ENCODE assay signal across 8 mouse cellular contexts in genomic region chr1:120006844-120007790, GRCm38 (mm10). TPM values are rescaled to one million over a fixed set of nuclear protein-coding genes. Genes with fewer than 3 reads are reported as not detected.
DNase-seq lines count a peak whose midpoint lies in the region; ATAC-seq lines count a peak whose summit lies in the region.

TSS of gene Sctr (plus strand) at chr1:120006894.

- H3K9ac ChIP-seq in intestine, embryonic 15.5 days, result peak within 1 kb of the TSS; percentile 30
- H3K9ac ChIP-seq in neural tube, embryonic 12.5 days, result peak within 1 kb of the TSS; percentile 58

- H3K4me2 ChIP-seq in intestine, embryonic 15.5 days (replicated peaks), result peak within 1 kb of the TSS; percentile 83
- H3K4me2 ChIP-seq in neural tube, embryonic 12.5 days (replicated peaks), result peak within 1 kb of the TSS; percentile 80

- WGBS in intestine, embryonic 15.5 days, result 2% methylated on average over 39 of the region's 39 CpGs
- WGBS in neural tube, embryonic 12.5 days, result 1% methylated on average over 39 of the region's 39 CpGs

- peak; percentile 67 for ATAC-seq in intestine, embryonic 15.5 days
- peak; percentile 86 for ATAC-seq in neural tube, embryonic 12.5 days (ENCODE audit: low FRiP score, low read depth)

- no peaks in the 10 kb centered on the region for H3K36me3 ChIP-seq in intestine, embryonic 15.5 days
- no peaks in the 10 kb centered on the region for H3K36me3 ChIP-seq in neural tube, embryonic 12.5 days

- H3K4me1 ChIP-seq in intestine, embryonic 15.5 days (replicated peaks), result peaks cover 11% of the 10 kb centered on the region; the same call in 1 of the 2 replicates
- peaks cover 14% of the 10 kb centered on the region; the same call in 1 of the 2 replicates for H3K4me1 ChIP-seq in neural tube, embryonic 12.5 days

- peaks cover 5% of the 10 kb centered on the region; the same call in 1 of the 2 replicates for H3K27me3 ChIP-seq in intestine, embryonic 15.5 days (replicated peaks)
- H3K27me3 ChIP-seq in neural tube, embryonic 12.5 days (replicated peaks), result peaks cover 21% of the 10 kb centered on the region

- H3K9me3 ChIP-seq in intestine, embryonic 15.5 days, result no peaks in the 10 kb centered on the region
- no peaks in the 10 kb centered on the region for H3K9me3 ChIP-seq in neural tube, embryonic 12.5 days

- peak within 1 kb of the TSS; percentile 36 for H3K4me3 ChIP-seq in intestine, embryonic 15.5 days (replicated peaks)
- peak within 1 kb of the TSS; percentile 37 for H3K4me3 ChIP-seq in neural tube, embryonic 12.5 days

- DNase-seq in kidney, postnatal 4 days, result peak; percentile 43 to 55
- DNase-seq in kidney, postnatal 14 days, result no peak
- peak; percentile 60 for DNase-seq in embryo, embryonic 9.5 days (ENCODE audit: extremely low spot score)
- no peak for DNase-seq in right cerebral cortex, postnatal 14 days
- no peak for DNase-seq in left cerebral cortex, adult 11 months (ENCODE audit: low spot score)
- no peak for DNase-seq in layer of hippocampus, postnatal 36 days

- H3K27ac ChIP-seq in intestine, embryonic 15.5 days, result no peak within 1 kb of the TSS
- H3K27ac ChIP-seq in neural tube, embryonic 12.5 days, result no peak within 1 kb of the TSS

RNA-seq across cellular contexts. Expression of gene Sctr, which starts in this region (rescaled TPM):
- polyA plus RNA-seq in intestine, embryonic 15.5 days (2015; fragmentation: Nextera tagmentation; extraction: Ambion mirVana), result 0.72 and 0.90 TPM in 2 replicates
- polyA plus RNA-seq in neural tube, embryonic 12.5 days (2016; fragmentation: Nextera tagmentation; extraction: Ambion mirVana), result 0.65 and 0.79 TPM in 2 replicates
- total RNA-seq in layer of hippocampus, postnatal 36 days (2021), result 1 to 10 TPM in 1 of 2 experiments, under 1 TPM in 1; 1.00 to 1.6 TPM

Comparison
In these comparisons a context has a peak if more than half of its experiments do, and no peak if none do; other contexts are left out.
1. DNase-seq: peak in kidney, postnatal 4 days (2 of 2) and embryo, embryonic 9.5 days (single experiment); none in kidney, postnatal 14 days (single experiment), right cerebral cortex, postnatal 14 days (single experiment), left cerebral cortex, adult 11 months (single experiment) and layer of hippocampus, postnatal 36 days (0 of 2).
2. Peak in ATAC-seq, H3K4me3 ChIP-seq, H3K9ac ChIP-seq and H3K4me2 ChIP-seq in intestine, embryonic 15.5 days; RNA of the gene not detected or under 1 TPM.
3. Peak in ATAC-seq, H3K4me3 ChIP-seq, H3K9ac ChIP-seq and H3K4me2 ChIP-seq in neural tube, embryonic 12.5 days; RNA of the gene not detected or under 1 TPM.